Mouse (Mus musculus): ENCODE results near the gene Crybb3. TPM values are rescaled to one million over a fixed set of nuclear protein-coding genes. Genes with fewer than 3 reads are reported as not detected.

Gene Crybb3
- polyA plus RNA-seq, 1 experiment: 6.1 TPM

- no peak for DNase-seq (ENCODE audit: low read depth, low spot score)
These were observed 11.4 kb downstream of the Crybb3 start, which contains the start of gene Crybb2 for GRCm38 (mm10) chr5:113070017-113070416. Gene Crybb2 (minus strand): TSS chr5:113070117.

DNA sequence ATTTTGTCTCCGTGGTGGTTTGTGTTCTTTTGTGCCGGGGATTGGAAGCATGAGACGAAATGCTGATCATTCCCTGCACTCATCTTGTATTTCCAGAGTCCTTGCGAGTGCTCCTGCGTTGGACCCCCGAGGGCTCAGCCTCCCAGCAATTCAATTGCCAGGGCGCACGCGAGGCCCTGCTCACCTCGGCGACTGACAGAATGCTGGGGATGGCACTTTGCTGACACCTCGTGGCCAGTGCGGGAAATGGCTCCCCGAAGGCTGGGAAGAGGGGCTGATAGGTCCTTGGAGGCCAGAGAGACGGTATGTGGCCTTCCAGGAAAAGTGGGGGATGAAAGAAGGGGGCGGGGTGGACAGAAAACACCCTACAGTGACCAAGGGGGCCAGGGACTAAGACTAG, 27.1 kb downstream of the Crybb3 start:
- WGBS: 4% methylated on average over 16 of the region's 16 CpGs
- DNase-seq (ENCODE audit: low read depth, low spot score): peak; percentile 22

- WGBS: 51% methylated on average over 7 of the region's 7 CpGs
- no peak for DNase-seq (ENCODE audit: low read depth, low spot score)
These were observed 30.7 kb downstream of the Crybb3 start for GRCm38 (mm10) chr5:113050581-113051185.

DNA sequence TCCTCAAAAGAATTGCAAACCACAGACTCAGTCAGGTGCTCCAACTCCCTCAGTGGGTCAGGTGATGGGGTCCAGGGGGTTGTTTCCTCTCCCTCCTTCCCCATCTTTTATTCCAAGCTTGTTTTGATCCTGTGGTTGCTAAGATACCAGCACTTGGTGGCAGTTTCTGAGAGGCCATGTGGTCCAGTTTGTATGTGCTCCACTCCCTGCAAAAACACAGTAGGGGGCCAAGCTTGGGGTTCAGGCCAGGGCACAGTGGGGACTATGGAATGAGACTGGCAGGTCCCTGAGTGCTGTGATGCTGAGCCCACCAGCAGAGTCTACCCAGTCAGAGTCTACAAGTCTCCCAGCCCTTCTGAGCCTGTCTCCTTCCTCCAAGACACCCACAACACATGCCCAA, 31.5 kb downstream of the Crybb3 start:
- DNase-seq (ENCODE audit: low read depth, low spot score): no peak

- DNase-seq (ENCODE audit: low read depth, low spot score): no peak
- 92% methylated on average over 10 of the region's 10 CpGs for WGBS
These were observed 35.7 kb downstream of the Crybb3 start for GRCm38 (mm10) chr5:113045511-113046273.

- DNase-seq (ENCODE audit: low read depth, low spot score): no peak
- 84% methylated on average over 8 of the region's 8 CpGs for WGBS
These were observed 37.9 kb downstream of the Crybb3 start for GRCm38 (mm10) chr5:113043531-113043930.

GRCm38 (mm10) chr5:113041567-113042071, 39.8 kb downstream of the Crybb3 start:
- no peak for DNase-seq (ENCODE audit: low read depth, low spot score)
- WGBS: 32% methylated on average over 5 of the region's 5 CpGs

DNA sequence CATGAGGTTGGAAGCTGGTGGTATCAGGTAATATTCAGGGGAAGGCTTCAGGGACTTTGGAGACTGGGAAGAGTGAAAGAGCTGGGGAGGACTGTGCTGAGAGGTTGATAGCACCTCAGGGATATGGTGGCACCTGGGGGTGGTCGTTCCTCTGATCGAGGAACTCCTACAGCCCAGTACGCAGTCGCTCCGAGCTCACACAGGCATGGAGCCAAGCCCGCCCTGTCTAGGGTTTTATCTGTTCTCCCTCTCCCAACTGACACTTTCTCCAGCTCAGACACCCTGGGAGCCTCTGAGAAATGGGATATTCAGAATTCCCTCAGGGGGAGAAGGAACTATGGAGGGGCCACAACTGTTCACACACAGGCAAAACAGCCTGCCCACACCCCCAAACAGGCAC, 40.6 kb downstream of the Crybb3 start:
- DNase-seq (ENCODE audit: low read depth, low spot score): no peak
- 65% methylated on average over 6 of the region's 6 CpGs for WGBS

DNA sequence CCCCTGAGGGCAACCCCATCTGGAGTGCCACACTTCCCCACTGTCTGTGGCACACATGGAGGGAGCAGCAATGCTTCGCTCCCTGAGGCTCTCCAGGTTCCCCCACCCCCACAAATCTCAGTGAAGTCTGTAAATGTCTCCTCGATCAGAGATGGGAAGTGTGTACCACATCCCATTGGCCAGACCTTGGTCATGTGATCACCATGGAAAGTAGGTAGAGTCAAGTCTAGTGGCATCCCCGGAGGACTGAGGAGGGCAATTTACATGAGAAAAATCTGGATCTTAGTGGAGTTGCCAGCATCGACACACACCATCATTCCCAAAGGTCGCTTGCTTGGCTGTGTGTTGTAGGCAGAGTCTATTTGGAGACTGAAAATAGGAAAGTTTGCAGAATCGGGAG, 42.8 kb downstream of the Crybb3 start:
- no peak for DNase-seq (ENCODE audit: low read depth, low spot score)

GRCm38 (mm10) chr5:113035094-113036047, 46.0 kb downstream of the Crybb3 start:
- DNase-seq (ENCODE audit: low read depth, low spot score): peak; percentile 31
- 38% methylated on average over 10 of the region's 10 CpGs for WGBS

More for the DNA sequence above, 42.8 kb downstream of the Crybb3 start:
- WGBS: 80% methylated on average over 6 of the region's 6 CpGs

DNA sequence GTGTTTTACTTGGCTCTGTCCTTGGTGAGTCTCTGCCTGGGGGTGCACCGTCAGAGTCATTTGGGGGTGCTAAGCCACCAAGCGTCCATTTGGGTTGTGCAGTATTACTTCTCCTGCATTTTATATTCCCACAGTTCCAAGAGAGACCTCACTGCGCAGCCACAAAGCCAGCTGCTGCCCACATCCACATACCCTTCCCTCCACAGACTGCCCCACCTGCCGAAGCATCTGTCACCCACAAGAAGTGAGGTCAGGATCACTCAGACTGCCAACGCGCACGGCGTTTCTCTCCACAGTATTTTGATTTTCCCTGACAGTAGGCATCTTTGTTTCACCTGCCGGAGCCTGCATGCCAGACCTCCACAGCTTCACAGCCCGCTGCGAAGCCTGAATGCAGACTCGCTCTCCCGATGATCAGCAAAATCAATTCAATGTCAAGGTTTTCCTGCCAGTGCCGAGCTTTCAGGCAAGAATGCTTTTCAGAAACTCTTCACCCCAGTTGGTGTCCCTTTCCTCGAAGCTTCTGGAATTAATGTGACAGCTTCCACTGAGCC, 50.1 kb downstream of the Crybb3 start:
- WGBS: 78% methylated on average over 15 of the region's 15 CpGs
- DNase-seq (ENCODE audit: low read depth, low spot score): no peak

GRCm38 (mm10) chr5:113030082-113030481, 51.3 kb downstream of the Crybb3 start:
- no peak for DNase-seq (ENCODE audit: low read depth, low spot score)
- WGBS: 44% methylated on average over 3 of the region's 3 CpGs

- no peak for DNase-seq (ENCODE audit: low read depth, low spot score)
- 42% methylated on average over 5 of the region's 5 CpGs for WGBS
These were observed 54.7 kb downstream of the Crybb3 start for GRCm38 (mm10) chr5:113026706-113027105.

Other genes with a start within 250 kb of the Crybb3 start
- 0.74 and 0.97 TPM in 2 replicates for gene Myo18b, start 185.2 kb downstream of the Crybb3 start, polyA plus RNA-seq (2012; rRNA removed)
- 4.4 and 8.0 TPM in 2 replicates for gene Grk3, start 65.8 kb downstream of the Crybb3 start, polyA plus RNA-seq (2012; rRNA removed)
- 0.17 TPM in 1 of 2 replicates, not detected in the other for gene Crybb2, start 11.5 kb downstream of the Crybb3 start, polyA plus RNA-seq (2012; rRNA removed)
- 45.7 and 51.7 TPM in 2 replicates for gene 2900026A02Rik, start 139.7 kb upstream of the Crybb3 start, polyA plus RNA-seq (2012; rRNA removed)
- gene Tmem211, start 145.3 kb upstream of the Crybb3 start, polyA plus RNA-seq (2012; rRNA removed): not detected in 2 replicates
- 7.1 and 7.5 TPM in 2 replicates for gene Sgsm1, start 229.2 kb upstream of the Crybb3 start, polyA plus RNA-seq (2012; rRNA removed)

Data from large intestine, adult 2 months (tissue).